Mouse (Mus musculus): ENCODE results near the gene Rasgrp3. TPM values are rescaled to one million over a fixed set of nuclear protein-coding genes. Genes with fewer than 3 reads are reported as not detected.

Rasgrp3 gene
- polyA plus RNA-seq, 1 experiment, result 0.46 TPM

DNA sequence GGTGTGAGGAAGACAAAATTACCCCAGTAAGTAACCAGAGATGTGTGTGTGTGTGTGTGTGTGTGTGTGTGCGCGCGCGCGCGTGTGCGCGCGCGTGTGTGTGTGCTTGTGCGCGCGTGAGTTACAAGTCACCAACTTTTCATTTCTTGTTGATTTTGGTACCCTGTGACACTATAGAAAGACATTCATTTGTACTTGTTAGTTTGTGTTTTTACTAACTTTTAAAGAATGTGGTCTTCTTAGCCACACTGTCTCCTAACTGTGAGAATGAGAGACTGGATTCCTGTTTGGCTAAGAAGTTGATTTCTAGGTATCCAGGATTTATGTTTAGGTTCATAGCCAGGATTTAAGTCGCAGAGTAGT lies 29.9 kb downstream of the Rasgrp3 start:
- Histone ChIP-seq H3K4me2 (ENCODE audit: low read depth) (peak overlapping the region; percentile 89), H3K4me3 (peak overlapping the region; percentile 4), H3K36me3 (ENCODE audit: control insufficient read depth, insufficient read depth) (no peaks in the 10 kb centered on the region), H3K27me3 (ENCODE audit: control insufficient read depth, insufficient read depth, insufficient read length) (no peaks in the 10 kb centered on the region), H3ac (ENCODE audit: control insufficient read depth, insufficient read length) (no peak overlapping the region), H3K79me2 (ENCODE audit: control insufficient read depth, insufficient read depth) (no peaks in the 10 kb centered on the region)
- TF ChIP-seq E2F4 (IDR thresholded peaks at IDR 0.05; ENCODE audit: insufficient read depth), result no peak
- no peak for TF ChIP-seq MAX (IDR thresholded peaks at IDR 0.05; ENCODE audit: low read depth)
- TF ChIP-seq USF1 (IDR thresholded peaks at IDR 0.05; ENCODE audit: low read depth), result no peak
- no peak for TF ChIP-seq CEBPB (IDR thresholded peaks at IDR 0.05; ENCODE audit: insufficient read depth, poor library complexity, severe bottlenecking)
- TF ChIP-seq MYOD1 (IDR thresholded peaks at IDR 0.05; ENCODE audit: control insufficient read depth in 1 of 3, insufficient read length in 2 of 3, low read depth in 2 of 3), result no peak
- no peak for TF ChIP-seq TCF3 (IDR thresholded peaks at IDR 0.05; ENCODE audit: insufficient read length, low read depth)
- no peak for TF ChIP-seq POLR2AphosphoS2 (IDR thresholded peaks at IDR 0.05; ENCODE audit: insufficient read length, low read depth)
- TF ChIP-seq POLR2A (IDR thresholded peaks at IDR 0.05; ENCODE audit: insufficient read length, low read depth), result no peak

DNA sequence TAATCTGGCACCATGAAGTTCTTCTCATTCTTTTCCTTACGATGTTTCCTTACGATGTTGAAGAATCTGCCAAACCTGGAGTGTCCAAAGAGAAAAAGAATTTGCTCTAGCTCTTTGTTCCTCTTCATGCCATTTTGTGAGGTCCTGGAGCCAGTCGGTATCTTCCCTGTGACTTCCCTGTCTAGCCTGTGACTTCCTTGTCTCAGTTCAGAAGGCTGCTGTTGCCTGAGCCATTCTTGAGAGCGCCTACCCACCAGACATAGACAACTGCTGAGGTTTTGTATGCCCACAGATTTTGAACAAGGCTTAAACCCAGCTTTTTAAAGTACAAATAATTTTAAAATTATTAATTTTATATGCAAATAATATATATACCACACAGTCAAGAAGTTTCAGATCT lies 31.3 kb downstream of the Rasgrp3 start:
- TF ChIP-seq REST (IDR thresholded peaks at IDR 0.05; ENCODE audit: insufficient read depth, insufficient read length), result no peak
- TF ChIP-seq MYOG (IDR thresholded peaks at IDR 0.05; ENCODE audit: control insufficient read depth in 1 of 3, insufficient read depth in 1 of 3, insufficient read length in 2 of 3, low read depth in 2 of 3), result no peak
- TF ChIP-seq MAX (IDR thresholded peaks at IDR 0.05; ENCODE audit: low read depth), result no peak
- no peak for TF ChIP-seq TCF3 (IDR thresholded peaks at IDR 0.05; ENCODE audit: insufficient read length, low read depth)
- no peak for TF ChIP-seq E2F4 (IDR thresholded peaks at IDR 0.05; ENCODE audit: insufficient read depth)
- no peak for TF ChIP-seq CEBPB (IDR thresholded peaks at IDR 0.05; ENCODE audit: insufficient read depth, poor library complexity, severe bottlenecking)
- no peak for TF ChIP-seq POLR2A (IDR thresholded peaks at IDR 0.05; ENCODE audit: insufficient read length, low read depth)
- no peak for TF ChIP-seq TCF12 (IDR thresholded peaks at IDR 0.05; ENCODE audit: insufficient read depth, poor library complexity, severe bottlenecking)
- TF ChIP-seq SRF (IDR thresholded peaks at IDR 0.05; ENCODE audit: control insufficient read depth, insufficient read length, low read depth), result no peak
- TF ChIP-seq USF1 (IDR thresholded peaks at IDR 0.05; ENCODE audit: low read depth), result no peak
- no peak overlapping the region for H3K4me2 ChIP-seq (ENCODE audit: low read depth)
- H3K4me3 ChIP-seq, result no peak overlapping the region
- no peaks in the 10 kb centered on the region for H3K27me3 ChIP-seq (ENCODE audit: control insufficient read depth, insufficient read depth, insufficient read length)
- no peak overlapping the region for H3ac ChIP-seq (ENCODE audit: control insufficient read depth, insufficient read length)
- no peaks in the 10 kb centered on the region for H3K79me2 ChIP-seq (ENCODE audit: control insufficient read depth, insufficient read depth)
- no peaks in the 10 kb centered on the region for H3K36me3 ChIP-seq (ENCODE audit: control insufficient read depth, insufficient read depth)

GRCm38 (mm10) chr17:75467526-75467925 lies 31.8 kb downstream of the Rasgrp3 start:
- no peaks in the 10 kb centered on the region for H3K79me2 ChIP-seq (ENCODE audit: control insufficient read depth, insufficient read depth)
- H3K27me3 ChIP-seq (ENCODE audit: control insufficient read depth, insufficient read depth, insufficient read length), result no peaks in the 10 kb centered on the region
- H3K36me3 ChIP-seq (ENCODE audit: control insufficient read depth, insufficient read depth), result no peaks in the 10 kb centered on the region
- H3K4me3 ChIP-seq, result no peak overlapping the region
- H3ac ChIP-seq (ENCODE audit: control insufficient read depth, insufficient read length), result no peak overlapping the region
- TF ChIP-seq MYOG (IDR thresholded peaks at IDR 0.05; ENCODE audit: control insufficient read depth in 1 of 3, insufficient read depth in 1 of 3, insufficient read length in 2 of 3, low read depth in 2 of 3) (no peak), REST (IDR thresholded peaks at IDR 0.05; ENCODE audit: insufficient read depth, insufficient read length) (no peak), MYOD1 (IDR thresholded peaks at IDR 0.05; ENCODE audit: control insufficient read depth in 1 of 3, insufficient read length in 2 of 3, low read depth in 2 of 3) (no peak), POLR2AphosphoS2 (IDR thresholded peaks at IDR 0.05; ENCODE audit: insufficient read length, low read depth) (no peak), MAX (IDR thresholded peaks at IDR 0.05; ENCODE audit: low read depth) (no peak), SRF (IDR thresholded peaks at IDR 0.05; ENCODE audit: control insufficient read depth, insufficient read length, low read depth) (no peak), POLR2A (IDR thresholded peaks at IDR 0.05; ENCODE audit: insufficient read length, low read depth) (no peak), E2F4 (IDR thresholded peaks at IDR 0.05; ENCODE audit: insufficient read depth) (no peak), TCF3 (IDR thresholded peaks at IDR 0.05; ENCODE audit: insufficient read length, low read depth) (no peak), CEBPB (IDR thresholded peaks at IDR 0.05; ENCODE audit: insufficient read depth, poor library complexity, severe bottlenecking) (no peak), USF1 (IDR thresholded peaks at IDR 0.05; ENCODE audit: low read depth) (no peak)
- H3K4me2 ChIP-seq (ENCODE audit: low read depth), result no peak overlapping the region

DNA sequence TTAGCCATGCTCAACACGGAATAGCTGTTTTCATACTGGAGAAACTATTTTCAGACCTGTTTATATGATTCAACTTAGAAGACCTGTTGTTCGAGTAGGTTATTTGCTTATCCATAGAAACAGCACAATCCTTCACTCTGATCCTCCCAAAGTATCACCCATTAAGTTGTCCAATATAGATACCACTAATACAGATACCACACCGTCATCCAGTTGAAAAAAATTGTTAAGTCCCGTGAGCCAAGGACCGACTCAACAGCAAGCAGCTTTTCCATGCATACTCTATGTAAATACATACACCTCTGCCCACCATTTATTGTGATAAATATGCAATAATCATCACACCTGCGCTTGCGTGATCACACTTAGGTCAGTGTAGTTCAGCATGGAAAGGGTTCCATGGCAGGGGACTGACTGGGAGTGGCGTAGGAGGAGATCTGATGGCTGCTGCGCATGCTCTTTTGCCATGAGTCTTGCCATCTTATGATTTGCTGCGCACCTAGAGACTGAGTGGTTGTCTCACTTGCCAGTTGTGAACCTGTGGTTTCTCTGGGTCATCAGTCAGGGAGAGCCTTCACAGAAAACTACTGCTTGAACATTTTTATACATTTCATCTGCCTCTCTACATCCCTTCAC lies 32.9 kb downstream of the Rasgrp3 start:
- Histone ChIP-seq H3ac (ENCODE audit: control insufficient read depth, insufficient read length) (no peak overlapping the region), H3K79me2 (ENCODE audit: control insufficient read depth, insufficient read depth) (no peaks in the 10 kb centered on the region), H3K36me3 (ENCODE audit: control insufficient read depth, insufficient read depth) (no peaks in the 10 kb centered on the region), H3K4me2 (ENCODE audit: low read depth) (no peak overlapping the region), H3K27me3 (ENCODE audit: control insufficient read depth, insufficient read depth, insufficient read length) (no peaks in the 10 kb centered on the region), H3K4me3 (no peak overlapping the region)
- TF ChIP-seq MYOG (IDR thresholded peaks at IDR 0.05; ENCODE audit: control insufficient read depth in 1 of 3, insufficient read depth in 1 of 3, insufficient read length in 2 of 3, low read depth in 2 of 3), result no peak

DNA sequence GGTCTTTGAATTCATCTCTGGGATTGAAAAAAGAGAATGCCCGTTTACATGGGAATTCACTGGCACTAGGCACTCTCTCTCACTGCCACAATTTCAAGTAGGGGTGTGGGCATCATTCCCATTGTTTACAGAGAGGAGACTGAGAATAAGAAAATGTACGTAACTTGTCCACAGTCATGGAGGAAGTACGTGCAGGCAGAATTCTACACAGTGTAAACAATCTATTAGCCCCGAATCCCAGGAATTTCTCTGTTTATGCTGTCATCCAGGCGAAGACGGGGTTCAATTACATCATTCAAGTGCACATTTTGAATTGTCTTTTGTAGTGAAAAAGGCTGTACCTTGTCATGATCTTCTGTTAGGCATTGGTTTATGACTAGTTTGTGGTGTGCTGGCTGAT lies 34.6 kb downstream of the Rasgrp3 start:
- TF ChIP-seq TCF12 (IDR thresholded peaks at IDR 0.05; ENCODE audit: insufficient read depth, poor library complexity, severe bottlenecking) (no peak), SRF (IDR thresholded peaks at IDR 0.05; ENCODE audit: control insufficient read depth, insufficient read length, low read depth) (no peak), REST (IDR thresholded peaks at IDR 0.05; ENCODE audit: insufficient read depth, insufficient read length) (no peak), USF1 (IDR thresholded peaks at IDR 0.05; ENCODE audit: low read depth) (no peak), MAX (IDR thresholded peaks at IDR 0.05; ENCODE audit: low read depth) (no peak), TCF3 (IDR thresholded peaks at IDR 0.05; ENCODE audit: insufficient read length, low read depth) (no peak), POLR2A (IDR thresholded peaks at IDR 0.05; ENCODE audit: insufficient read length, low read depth) (no peak), E2F4 (IDR thresholded peaks at IDR 0.05; ENCODE audit: insufficient read depth) (no peak)

More for the DNA sequence above, 34.6 kb downstream of the Rasgrp3 start:
- H3K4me3 ChIP-seq, result no peak overlapping the region
- no peaks in the 10 kb centered on the region for H3K36me3 ChIP-seq (ENCODE audit: control insufficient read depth, insufficient read depth)
- no peaks in the 10 kb centered on the region for H3K27me3 ChIP-seq (ENCODE audit: control insufficient read depth, insufficient read depth, insufficient read length)
- no peak overlapping the region for H3ac ChIP-seq (ENCODE audit: control insufficient read depth, insufficient read length)
- H3K79me2 ChIP-seq (ENCODE audit: control insufficient read depth, insufficient read depth), result no peaks in the 10 kb centered on the region
- peak overlapping the region; percentile 62 for H3K4me2 ChIP-seq (ENCODE audit: low read depth)
